Mouse (Mus musculus) kidney, adult 10 weeks (tissue): ENCODE data around the gene Il13ra2. TPM values are rescaled to one million over a fixed set of nuclear protein-coding genes. Genes with fewer than 3 reads are reported as not detected.

Experiments used
- polyA plus RNA-seq: library from polyadenylated mRNA; stranded (reverse); fragments of 350-450 nt; fragmentation: Illumina TruSeq; extraction: RNeasy Lipid Tissue Mini Kit (QIAGEN cat#74804); gene quantifications from one replicate; pipeline ENCODE4 v1.2.3, GENCODE M21; 2014; ENCODE audit warnings: low read depth, low replicate concordance

Il13ra2 gene
- not detected for polyA plus RNA-seq

GRCm38 (mm10) chrX:147429129-147429528, at the start of gene Il13ra2:
TSS of gene Il13ra2 (minus strand) at chrX:147429192.

GRCm38 (mm10) chrX:147453610-147454009, 24.6 kb upstream of the Il13ra2 start, which contains the start of gene Vmn1r239-ps:
TSS of gene Vmn1r239-ps (minus strand) at chrX:147453710.

Other genes starting within 250 kb of the Il13ra2 start
- not detected for gene Vmn1r239-ps, start 24.5 kb upstream of the Il13ra2 start, polyA plus RNA-seq
- 2.5 TPM for gene Lrch2, start 124.9 kb upstream of the Il13ra2 start, polyA plus RNA-seq